Mouse (Mus musculus) intestine, embryonic 14.5 days (tissue): ENCODE measurements around the gene Taf1c. TPM values are rescaled to one million over a fixed set of nuclear protein-coding genes. Genes with fewer than 3 reads are reported as not detected.

Experiments used
- ATAC-seq: fragments of 200-750 bp; cut with Nextera tagmentation; replicated peaks from 2 replicates; pipeline ENCODE4 v1.8.0; 2017; ENCODE audit warnings: low read depth, moderate number of reproducible peaks, moderate TSS enrichment, moderate library complexity; ENCODE audit not compliant: low FRiP score, low TSS enrichment
- DNase-seq: peaks from one replicate; pipeline ENCODE4 v3.0.0-alpha.2; 2018; ENCODE audit warnings: low spot score
- H3K27ac ChIP-seq: fragments of 300-500 bp; sonication (generic); 2 replicates; pipeline ENCODE4 v1.5.1; 2014; ENCODE audit warnings: low read depth, mild to moderate bottlenecking, control low read depth
- H3K27me3 ChIP-seq: fragments of 300-500 bp; sonication (generic); replicated peaks from 2 replicates; pipeline ENCODE4 v1.6.1; 2014; ENCODE audit warnings: low read length, control low read depth; ENCODE audit not compliant: control insufficient read depth, insufficient read depth
- H3K36me3 ChIP-seq: fragments of 300-500 bp; sonication (generic); 2 replicates; pipeline ENCODE4 v1.6.1; 2014; ENCODE audit warnings: low read length, control low read depth; ENCODE audit not compliant: control insufficient read depth, insufficient read depth
- H3K4me1 ChIP-seq: fragments of 300-500 bp; sonication (generic); replicated peaks from 2 replicates; pipeline ENCODE4 v1.6.1; 2014; ENCODE audit warnings: low read length, control low read depth, mixed read lengths; ENCODE audit not compliant: control insufficient read depth, insufficient read depth
- H3K4me2 ChIP-seq: fragments of 300-500 bp; sonication (generic); 2 replicates; pipeline ENCODE4 v1.6.1; 2014; ENCODE audit warnings: low read length
- H3K4me3 ChIP-seq: fragments of 300-500 bp; sonication (generic); 2 replicates; pipeline ENCODE4 v1.5.1; 2014; ENCODE audit warnings: low read depth, low read length, control low read depth, mixed read lengths
- H3K9ac ChIP-seq: fragments of 300-500 bp; sonication (generic); 2 replicates; pipeline ENCODE4 v1.6.1; 2014; ENCODE audit warnings: mild to moderate bottlenecking, low read length
- H3K9me3 ChIP-seq: fragments of 300-500 bp; sonication (generic); 2 replicates; pipeline ENCODE4 v1.6.1; 2016; ENCODE audit warnings: low read length, control low read depth; ENCODE audit not compliant: control insufficient read depth
- WGBS: fragments of 180-500 bp; shearing (Covaris S2); extraction: QIAGEN DNeasy Blood & Tissue Kit; methylation state at CpG from one replicate; pipeline ENCODE4 v1.1.7; 2014; 5-methylcytosine and 5-hydroxymethylcytosine counted together
- polyA plus RNA-seq: library from polyadenylated mRNA; unstranded; fragments of >200 nt; fragmentation: Nextera tagmentation; extraction: Ambion mirVana; gene quantifications from 2 replicates; pipeline ENCODE4 v1.2.1, GENCODE M21; 2014

Taf1c gene
- polyA plus RNA-seq, 1 experiment from 2014 or later, result 12.6 TPM

GRCm38 (mm10) chr8:119575366-119575726 is 29.7 kb downstream of the Taf1c start:
- Histone ChIP-seq H3K4me1 (no peaks in the 10 kb centered on the region; the same call in 1 of the 2 replicates), H3K4me2 (peak overlapping the region; percentile 88), H3K9me3 (no peaks in the 10 kb centered on the region), H3K4me3 (peak overlapping the region; percentile 68), H3K9ac (peak overlapping the region; percentile 67), H3K27me3 (peaks cover 12% of the 10 kb centered on the region; the same call in 1 of the 2 replicates), H3K27ac (no peak overlapping the region), H3K36me3 (no peaks in the 10 kb centered on the region)
- DNase-seq (no peak), ATAC-seq (peak; percentile 22)
- 2% methylated on average over 16 of the region's 16 CpGs for WGBS

GRCm38 (mm10) chr8:119574437-119575365 is 30.3 kb downstream of the Taf1c start, which contains the start of the genes Hsdl1 and Dnaaf1:
TSS of gene Hsdl1 (minus strand) at chr8:119575183.
TSS of gene Dnaaf1 (plus strand) at chr8:119575235.
- Histone ChIP-seq H3K27ac (peak within 1 kb of the TSS; percentile 43; the same call in 1 of the 2 replicates), H3K9ac (peak within 1 kb of the TSS; percentile 67), H3K27me3 (peaks cover 12% of the 10 kb centered on the region; the same call in 1 of the 2 replicates), H3K4me2 (peak within 1 kb of the TSS; percentile 88), H3K4me3 (peak within 1 kb of the TSS; percentile 68), H3K9me3 (no peaks in the 10 kb centered on the region), H3K36me3 (no peaks in the 10 kb centered on the region), H3K4me1 (no peaks in the 10 kb centered on the region; the same call in 1 of the 2 replicates)
- under 1% methylated on average over 85 of the region's 97 CpGs for WGBS
- peak; percentile 98 for DNase-seq
- ATAC-seq, result peak; percentile 89

- H3K27ac ChIP-seq, result no peak overlapping the region
- 74% methylated on average over 4 of the region's 4 CpGs for WGBS
These were observed 32.6 kb downstream of the Taf1c start for GRCm38 (mm10) chr8:119572411-119572810.

GRCm38 (mm10) chr8:119571135-119571534 is 33.9 kb downstream of the Taf1c start:
- no peaks in the 10 kb centered on the region for H3K9me3 ChIP-seq
- ATAC-seq (no peak), DNase-seq (no peak)
- no peaks in the 10 kb centered on the region; the same call in 1 of the 2 replicates for H3K4me1 ChIP-seq
- H3K27me3 ChIP-seq, result peaks cover 11% of the 10 kb centered on the region; the same call in 1 of the 2 replicates
- H3K36me3 ChIP-seq, result peaks cover 9% of the 10 kb centered on the region
- H3K4me2 ChIP-seq, result no peak overlapping the region
- H3K4me3 ChIP-seq, result no peak overlapping the region
- H3K27ac ChIP-seq, result no peak overlapping the region
- no peak overlapping the region for H3K9ac ChIP-seq
- WGBS, result 85% methylated on average over 6 of the region's 6 CpGs

More at GRCm38 (mm10) chr8:119572411-119572810, 32.6 kb downstream of the Taf1c start:
- Histone ChIP-seq H3K4me1 (no peaks in the 10 kb centered on the region; the same call in 1 of the 2 replicates), H3K4me3 (no peak overlapping the region), H3K9me3 (no peaks in the 10 kb centered on the region), H3K36me3 (0 out of 2 replicates have a peak, but pooled peaks cover 3% of the 10 kb centered on the region), H3K4me2 (no peak overlapping the region), H3K9ac (no peak overlapping the region), H3K27me3 (peaks cover 12% of the 10 kb centered on the region; the same call in 1 of the 2 replicates)
- ATAC-seq (no peak), DNase-seq (no peak)

- Histone ChIP-seq H3K27ac (no peak overlapping the region), H3K4me3 (no peak overlapping the region), H3K27me3 (0 out of 2 replicates have a peak, but pooled peaks cover 5% of the 10 kb centered on the region), H3K9ac (no peak overlapping the region), H3K4me2 (no peak overlapping the region), H3K36me3 (peaks cover 22% of the 10 kb centered on the region), H3K4me1 (no peaks in the 10 kb centered on the region), H3K9me3 (no peaks in the 10 kb centered on the region)
- no peak for ATAC-seq
- no peak for DNase-seq
- 31% methylated on average over 4 of the region's 4 CpGs for WGBS
These were observed 35.1 kb downstream of the Taf1c start for GRCm38 (mm10) chr8:119569881-119570280.

GRCm38 (mm10) chr8:119568951-119569350 is 36.1 kb downstream of the Taf1c start:
- H3K27ac ChIP-seq, result no peak overlapping the region
- no peak overlapping the region for H3K4me3 ChIP-seq
- H3K4me1 ChIP-seq, result no peaks in the 10 kb centered on the region
- no peak overlapping the region for H3K9ac ChIP-seq
- WGBS, result 64% methylated on average over 7 of the region's 7 CpGs
- no peak overlapping the region for H3K4me2 ChIP-seq
- H3K9me3 ChIP-seq, result no peaks in the 10 kb centered on the region
- ATAC-seq (no peak), DNase-seq (no peak)
- H3K36me3 ChIP-seq, result peaks cover 27% of the 10 kb centered on the region
- 0 out of 2 replicates have a peak, but pooled peaks cover 5% of the 10 kb centered on the region for H3K27me3 ChIP-seq

GRCm38 (mm10) chr8:119568251-119568650 is 36.8 kb downstream of the Taf1c start:
- no peak overlapping the region for H3K27ac ChIP-seq
- H3K4me1 ChIP-seq, result no peaks in the 10 kb centered on the region

GRCm38 (mm10) chr8:119566367-119566766 is 38.7 kb downstream of the Taf1c start:
- Histone ChIP-seq H3K9me3 (no peaks in the 10 kb centered on the region), H3K4me2 (no peak overlapping the region), H3K27me3 (no peaks in the 10 kb centered on the region), H3K4me3 (no peak overlapping the region), H3K4me1 (no peaks in the 10 kb centered on the region), H3K27ac (no peak overlapping the region), H3K9ac (no peak overlapping the region), H3K36me3 (peaks cover 44% of the 10 kb centered on the region)
- no peak for ATAC-seq
- WGBS, result 82% methylated on average over 11 of the region's 11 CpGs
- DNase-seq, result no peak

More at GRCm38 (mm10) chr8:119568251-119568650, 36.8 kb downstream of the Taf1c start:
- Histone ChIP-seq H3K27me3 (0 out of 2 replicates have a peak, but pooled peaks cover under 1% of the 10 kb centered on the region), H3K9me3 (no peaks in the 10 kb centered on the region), H3K4me2 (no peak overlapping the region), H3K36me3 (peaks cover 34% of the 10 kb centered on the region), H3K4me3 (no peak overlapping the region), H3K9ac (no peak overlapping the region)
- WGBS, result 83% methylated on average over 9 of the region's 9 CpGs
- no peak for ATAC-seq
- no peak for DNase-seq
